Mouse (Mus musculus) CH12.LX (cell line): ENCODE results near the gene Habp4.

Experiments
- CTCF ChIP-seq, 2 experiments: IDR thresholded peaks in 1 of 2; conservative IDR thresholded peaks in 1 of 2; 2 replicates each; pipeline ENCODE4 v1.5.1; 2011 to 2012; ENCODE audit warnings: low read depth in 2 of 2, low read length in 2 of 2, improper control_type of control experiment in 1 of 2, inconsistent platforms in 1 of 2, mild to moderate bottlenecking in 1 of 2, moderate library complexity in 1 of 2
- MAFK ChIP-seq: IDR thresholded peaks from 2 replicates; pipeline ENCODE4 v1.6.1; 2011; ENCODE audit warnings: low read length, improper control_type of control experiment; ENCODE audit not compliant: insufficient replicate concordance
- MAZ ChIP-seq: IDR thresholded peaks from 2 replicates; pipeline ENCODE4 v1.6.1; 2012; ENCODE audit warnings: low read depth, mild to moderate bottlenecking, inconsistent platforms, low read length, improper control_type of control experiment, moderate library complexity
- POLR2A ChIP-seq: IDR thresholded peaks from 2 replicates; pipeline ENCODE4 v1.6.1; 2011; ENCODE audit warnings: low read depth, mild to moderate bottlenecking, improper control_type of control experiment, low read length
- RCOR1 ChIP-seq: conservative IDR thresholded peaks from 2 replicates; pipeline ENCODE4 v1.6.1; 2012; ENCODE audit warnings: low read depth, mild to moderate bottlenecking, inconsistent platforms, low read length, improper control_type of control experiment
- ZC3H11A ChIP-seq: IDR thresholded peaks from 2 replicates; pipeline ENCODE4 v1.6.1; 2012; ENCODE audit warnings: low read depth, mild to moderate bottlenecking, inconsistent platforms, low read length, improper control_type of control experiment
- ZKSCAN1 ChIP-seq: IDR thresholded peaks from 2 replicates; pipeline ENCODE4 v1.6.1; 2012; ENCODE audit warnings: low read depth, inconsistent platforms, low read length, improper control_type of control experiment, borderline replicate concordance

DNA sequence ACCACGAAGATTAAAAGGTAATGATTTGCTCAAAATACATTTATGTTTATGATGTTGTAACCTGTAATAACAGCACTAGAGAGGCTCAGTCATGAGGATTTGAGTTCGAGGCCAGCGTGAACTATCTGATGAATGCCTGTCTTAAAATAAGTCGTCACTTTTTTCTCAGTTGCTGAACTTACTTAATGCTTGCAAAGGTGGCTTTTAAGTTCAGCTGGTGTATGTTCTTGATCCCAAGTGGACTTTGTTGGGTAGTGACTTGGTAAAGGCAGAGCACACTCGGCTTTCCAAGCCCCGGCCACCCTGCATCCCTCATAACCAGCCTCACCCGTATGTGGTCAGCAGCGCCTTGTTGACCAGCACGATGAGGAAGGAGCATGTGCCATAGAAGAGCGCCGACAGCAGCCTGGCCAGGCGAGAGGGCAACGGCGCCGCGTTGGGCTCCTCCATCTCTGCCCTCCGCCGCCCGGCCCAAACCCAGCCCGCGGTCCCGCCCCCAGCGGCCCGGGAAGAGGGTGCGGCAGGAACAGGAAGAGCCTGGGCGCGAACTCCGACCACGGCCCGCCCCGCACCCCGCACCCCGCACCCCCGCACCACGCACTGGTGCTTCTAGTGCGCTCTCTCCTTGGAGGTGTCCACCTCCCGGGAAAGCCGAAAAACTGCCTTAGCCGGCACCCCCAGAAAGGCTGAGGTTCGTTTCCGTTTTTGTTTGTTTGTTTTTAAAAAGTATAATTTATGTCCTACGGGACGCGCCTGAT, 32.6 kb upstream of the Habp4 start, which contains the start of gene Slc35d2:
- TF ChIP-seq RCOR1, result no peak
- TF ChIP-seq POLR2A, result peak; percentile 72; the same call in 1 of the 2 replicates
- TF ChIP-seq CTCF (conservative IDR thresholded peaks at IDR 0.05 in 1 of 2, IDR thresholded peaks at IDR 0.05 in 1 of 2; ENCODE audit: low read depth in 2 of 2, low read length in 2 of 2), result no peak
- TF ChIP-seq MAFK, result no peak
- no peak for TF ChIP-seq ZKSCAN1
- no peak for TF ChIP-seq ZC3H11A
- no peak for TF ChIP-seq MAZ
